Mouse (Mus musculus) forebrain, embryonic 16.5 days (tissue): Measurements from ENCODE around the gene Mkrn2. TPM values are rescaled to one million over a fixed set of nuclear protein-coding genes. Genes with fewer than 3 reads are reported as not detected.

Experiments used
- ATAC-seq: fragments of 200-750 bp; cut with Nextera tagmentation; 2 replicates; pipeline ENCODE4 v1.8.0; 2017; ENCODE audit warnings: mild to moderate bottlenecking, moderate library complexity
- H3K27ac ChIP-seq: fragments of 300-500 bp; sonication (generic); 2 replicates; pipeline ENCODE4 v1.5.1; 2014; ENCODE audit warnings: low read length, control low read depth
- H3K27me3 ChIP-seq: fragments of 300-500 bp; sonication (generic); replicated peaks from 2 replicates; pipeline ENCODE4 v1.6.1; 2014; ENCODE audit warnings: low read length; ENCODE audit not compliant: control insufficient read depth, insufficient read depth
- H3K36me3 ChIP-seq: fragments of 300-500 bp; sonication (generic); 2 replicates; pipeline ENCODE4 v1.6.1; 2014; ENCODE audit not compliant: control insufficient read depth, insufficient read depth
- H3K4me1 ChIP-seq: fragments of 300-500 bp; sonication (generic); replicated peaks from 2 replicates; pipeline ENCODE4 v1.6.1; 2014; ENCODE audit warnings: low read length; ENCODE audit not compliant: control insufficient read depth, insufficient read depth
- H3K4me2 ChIP-seq: fragments of 300-500 bp; sonication (generic); 2 replicates; pipeline ENCODE4 v1.6.1; 2014; ENCODE audit warnings: mild to moderate bottlenecking, low read length, control low read depth
- H3K4me3 ChIP-seq: fragments of 300-500 bp; sonication (generic); replicated peaks from 2 replicates; pipeline ENCODE4 v1.5.1; 2014; ENCODE audit warnings: mild to moderate bottlenecking, low read length, control low read depth
- H3K9ac ChIP-seq: fragments of 300-500 bp; sonication (generic); replicated peaks from 2 replicates; pipeline ENCODE4 v1.6.1; 2014; ENCODE audit warnings: low read depth, low read length, control low read depth
- H3K9me3 ChIP-seq: fragments of 300-500 bp; sonication (generic); 2 replicates; pipeline ENCODE4 v1.6.1; 2016; ENCODE audit warnings: low read length; ENCODE audit not compliant: control insufficient read depth
- WGBS: fragments of 180-500 bp; shearing (Covaris S2); extraction: QIAGEN DNeasy Blood & Tissue Kit; methylation state at CpG from one replicate; pipeline ENCODE4 v1.1.7; 2014; 5-methylcytosine and 5-hydroxymethylcytosine counted together
- polyA plus RNA-seq: library from polyadenylated mRNA; unstranded; fragments of >200 nt; fragmentation: Nextera tagmentation; extraction: Ambion mirVana; gene quantifications from 2 replicates; pipeline ENCODE4 v1.2.1, GENCODE M21; 2015

Gene Mkrn2
- polyA plus RNA-seq, 1 experiment from 2014 or later: 42.7 TPM

GRCm38 (mm10) chr6:115601322-115601714 lies 384 bp upstream of the Mkrn2 start:
- Histone ChIP-seq H3K9me3 (no peaks in the 10 kb centered on the region), H3K27ac (no peak overlapping the region), H3K4me1 (peaks cover 8% of the 10 kb centered on the region), H3K4me3 (peak overlapping the region; percentile 76), H3K27me3 (no peaks in the 10 kb centered on the region), H3K4me2 (peak overlapping the region; percentile 43), H3K9ac (0 out of 2 replicates have a peak overlapping the region, but pooled peaks have one; percentile 17), H3K36me3 (no peaks in the 10 kb centered on the region)
- no peak; the same call in 1 of the 2 replicates for ATAC-seq
- 65% methylated on average over 4 of the region's 4 CpGs for WGBS

- no peak for ATAC-seq
- WGBS: 75% methylated on average over 1 of the region's 1 CpGs
- Histone ChIP-seq H3K4me1 (peaks cover 8% of the 10 kb centered on the region), H3K4me2 (no peak overlapping the region), H3K9ac (no peak overlapping the region), H3K27ac (no peak overlapping the region), H3K9me3 (no peaks in the 10 kb centered on the region), H3K27me3 (no peaks in the 10 kb centered on the region), H3K36me3 (peaks cover 3% of the 10 kb centered on the region; the same call in 1 of the 2 replicates), H3K4me3 (no peak overlapping the region)
Observed at GRCm38 (mm10) chr6:115606461-115606860, 4.8 kb downstream of the Mkrn2 start.

GRCm38 (mm10) chr6:115607429-115607828 lies 5.7 kb downstream of the Mkrn2 start:
- 70% methylated on average over 4 of the region's 4 CpGs for WGBS
- Histone ChIP-seq H3K4me3 (no peak overlapping the region), H3K27ac (no peak overlapping the region), H3K9me3 (no peaks in the 10 kb centered on the region), H3K4me2 (no peak overlapping the region), H3K4me1 (peaks cover 6% of the 10 kb centered on the region), H3K27me3 (no peaks in the 10 kb centered on the region), H3K36me3 (peaks cover 6% of the 10 kb centered on the region), H3K9ac (no peak overlapping the region)
- ATAC-seq: no peak

- no peak overlapping the region for H3K4me3 ChIP-seq
- no peaks in the 10 kb centered on the region for H3K4me1 ChIP-seq
- ATAC-seq: no peak
- H3K36me3 ChIP-seq: peaks cover 12% of the 10 kb centered on the region
- H3K9me3 ChIP-seq: no peaks in the 10 kb centered on the region
- 64% methylated on average over 3 of the region's 3 CpGs for WGBS
- no peak overlapping the region for H3K9ac ChIP-seq
- H3K27me3 ChIP-seq: no peaks in the 10 kb centered on the region
- no peak overlapping the region for H3K4me2 ChIP-seq
- no peak overlapping the region for H3K27ac ChIP-seq
Observed at GRCm38 (mm10) chr6:115609121-115609520, 7.4 kb downstream of the Mkrn2 start.

- Histone ChIP-seq H3K27ac (no peak overlapping the region), H3K4me1 (no peaks in the 10 kb centered on the region), H3K27me3 (no peaks in the 10 kb centered on the region), H3K9ac (no peak overlapping the region), H3K4me2 (no peak overlapping the region), H3K36me3 (peaks cover 12% of the 10 kb centered on the region), H3K9me3 (no peaks in the 10 kb centered on the region), H3K4me3 (no peak overlapping the region)
- 98% methylated on average over 5 of the region's 5 CpGs for WGBS
- ATAC-seq: no peak
Observed at GRCm38 (mm10) chr6:115610301-115610700, 8.6 kb downstream of the Mkrn2 start.

GRCm38 (mm10) chr6:115613793-115614192 lies 12.1 kb downstream of the Mkrn2 start:
- no peaks in the 10 kb centered on the region for H3K4me1 ChIP-seq
- no peak overlapping the region for H3K27ac ChIP-seq
- no peak overlapping the region for H3K4me3 ChIP-seq
- H3K27me3 ChIP-seq: no peaks in the 10 kb centered on the region
- no peak overlapping the region for H3K4me2 ChIP-seq
- H3K9me3 ChIP-seq: no peaks in the 10 kb centered on the region
- H3K36me3 ChIP-seq: peaks cover 40% of the 10 kb centered on the region
- no peak for ATAC-seq
- no peak overlapping the region for H3K9ac ChIP-seq

GRCm38 (mm10) chr6:115615983-115616382 lies 14.3 kb downstream of the Mkrn2 start:
- no peaks in the 10 kb centered on the region for H3K27me3 ChIP-seq
- ATAC-seq: no peak
- peaks cover 51% of the 10 kb centered on the region for H3K36me3 ChIP-seq
- no peaks in the 10 kb centered on the region for H3K4me1 ChIP-seq
- H3K9ac ChIP-seq: no peak overlapping the region
- WGBS: 92% methylated on average over 3 of the region's 3 CpGs
- no peak overlapping the region for H3K4me2 ChIP-seq
- no peak overlapping the region for H3K27ac ChIP-seq
- no peaks in the 10 kb centered on the region for H3K9me3 ChIP-seq
- H3K4me3 ChIP-seq: no peak overlapping the region

GRCm38 (mm10) chr6:115619818-115620217 lies 18.1 kb downstream of the Mkrn2 start:
- H3K4me1 ChIP-seq: no peaks in the 10 kb centered on the region
- H3K9me3 ChIP-seq: no peaks in the 10 kb centered on the region
- WGBS: 94% methylated on average over 10 of the region's 10 CpGs
- H3K36me3 ChIP-seq: peaks cover 68% of the 10 kb centered on the region
- no peaks in the 10 kb centered on the region for H3K27me3 ChIP-seq
- no peak overlapping the region for H3K4me3 ChIP-seq
- no peak overlapping the region for H3K9ac ChIP-seq
- no peak overlapping the region for H3K4me2 ChIP-seq
- no peak for ATAC-seq
- H3K27ac ChIP-seq: no peak overlapping the region

- Histone ChIP-seq H3K4me2 (no peak overlapping the region), H3K4me3 (no peak overlapping the region), H3K27me3 (no peaks in the 10 kb centered on the region), H3K9ac (no peak overlapping the region), H3K4me1 (no peaks in the 10 kb centered on the region), H3K27ac (no peak overlapping the region), H3K36me3 (peaks cover 67% of the 10 kb centered on the region), H3K9me3 (no peaks in the 10 kb centered on the region)
- no peak for ATAC-seq
- WGBS: 89% methylated on average over 1 of the region's 1 CpGs
Observed at GRCm38 (mm10) chr6:115620942-115621341, 19.2 kb downstream of the Mkrn2 start.

GRCm38 (mm10) chr6:115626121-115626520 lies 24.4 kb downstream of the Mkrn2 start:
- WGBS: 90% methylated on average over 5 of the region's 5 CpGs
- Histone ChIP-seq H3K27me3 (no peaks in the 10 kb centered on the region), H3K4me3 (no peak overlapping the region), H3K4me2 (no peak overlapping the region), H3K36me3 (peaks cover 41% of the 10 kb centered on the region), H3K9ac (no peak overlapping the region), H3K9me3 (no peaks in the 10 kb centered on the region), H3K27ac (no peak overlapping the region), H3K4me1 (no peaks in the 10 kb centered on the region)
- no peak for ATAC-seq
